Mouse (Mus musculus) liver, postnatal 0 days (tissue): ENCODE data around the gene Socs4.

ENCODE experiments used
- CTCF ChIP-seq: sonication (generic); IDR thresholded peaks from 2 replicates; pipeline ENCODE4 v1.5.1; 2016; ENCODE audit warnings: antibody characterized with exemption, low read depth
- EP300 ChIP-seq: IDR thresholded peaks from 2 replicates; pipeline ENCODE4 v1.6.1; 2016; ENCODE audit warnings: antibody characterized with exemption, low read depth, mild to moderate bottlenecking

GRCm38 (mm10) chr14:47335300-47335699 is 58.6 kb downstream of the Socs4 start:
- TF ChIP-seq CTCF (no peak), EP300 (no peak)
